Mouse (Mus musculus): Measurements from ENCODE around the gene Ina.

GRCm38 (mm10) chr19:47036596-47036995 is 22.1 kb downstream of the Ina start:
- TF ChIP-seq CTCF (IDR thresholded peaks at IDR 0.05; ENCODE audit: low read depth, low read length) (no peak), TAL1 (conservative IDR thresholded peaks at IDR 0.05; ENCODE audit: low read depth, low read length) (no peak), GATA1 (IDR thresholded peaks at IDR 0.05; ENCODE audit: borderline replicate concordance, low read length) (no peak), GATA2 (IDR thresholded peaks at IDR 0.05; ENCODE audit: borderline replicate concordance, low read depth, low read length) (no peak), POLR2AphosphoS5 (IDR thresholded peaks at IDR 0.05; ENCODE audit: insufficient replicate concordance, low read depth, low read length) (no peak)

Measured in G1E (cell line).